Mouse (Mus musculus) neural tube, embryonic 14.5 days (tissue): Measurements from ENCODE around the gene Epsti1. TPM values are rescaled to one million over a fixed set of nuclear protein-coding genes. Genes with fewer than 3 reads are reported as not detected.
A peak's percentile ranks its signal among the peaks of the same experiment; 100 is the strongest.
"Not testable (repeated sequence)": the region's sequence is repeated elsewhere in the genome, so short reads cannot be mapped to it uniquely, and the experiment has no call there.

Experiments used
- ATAC-seq: fragments of 200-750 bp; cut with Nextera tagmentation; 2 replicates; pipeline ENCODE4 v1.8.0; 2017; ENCODE audit warnings: low read depth, mild to moderate bottlenecking, moderate TSS enrichment, moderate library complexity
- H3K27ac ChIP-seq: fragments of 300-500 bp; sonication (generic); 2 replicates; pipeline ENCODE4 v1.5.1; 2014; ENCODE audit warnings: low read depth, mild to moderate bottlenecking, control low read depth, low read length, moderate library complexity, mixed read lengths
- H3K27me3 ChIP-seq: fragments of 300-500 bp; sonication (generic); 2 replicates; pipeline ENCODE4 v1.6.1; 2014; ENCODE audit warnings: low read length; ENCODE audit not compliant: control insufficient read depth, insufficient read depth
- H3K36me3 ChIP-seq: fragments of 300-500 bp; sonication (generic); 2 replicates; pipeline ENCODE4 v1.6.1; 2014; ENCODE audit warnings: low read length, mixed read lengths; ENCODE audit not compliant: control insufficient read depth, insufficient read depth
- H3K4me1 ChIP-seq: fragments of 300-500 bp; sonication (generic); 2 replicates; pipeline ENCODE4 v1.6.1; 2014; ENCODE audit warnings: low read length; ENCODE audit not compliant: control insufficient read depth, insufficient read depth
- H3K4me2 ChIP-seq: fragments of 300-500 bp; sonication (generic); 2 replicates; pipeline ENCODE4 v1.6.1; 2014; ENCODE audit warnings: mild to moderate bottlenecking, low read depth, low read length, control low read depth
- H3K4me3 ChIP-seq: fragments of 300-500 bp; sonication (generic); 2 replicates; pipeline ENCODE4 v1.5.1; 2014; ENCODE audit warnings: low read depth, low read length, control low read depth, mixed read lengths
- H3K9ac ChIP-seq: fragments of 300-500 bp; sonication (generic); replicated peaks from 2 replicates; pipeline ENCODE4 v1.6.1; 2014; ENCODE audit warnings: low read depth, mild to moderate bottlenecking, control low read depth, low read length, mixed read lengths
- H3K9me3 ChIP-seq: fragments of 300-500 bp; sonication (generic); 2 replicates; pipeline ENCODE4 v1.6.1; 2016; ENCODE audit warnings: low read length; ENCODE audit not compliant: control insufficient read depth
- WGBS: fragments of 180-500 bp; shearing (Covaris S2); extraction: QIAGEN DNeasy Blood & Tissue Kit; methylation state at CpG from one replicate; pipeline ENCODE4 v1.1.7; 2014; 5-methylcytosine and 5-hydroxymethylcytosine counted together
- polyA plus RNA-seq: library from polyadenylated mRNA; unstranded; fragments of >200 nt; fragmentation: Nextera tagmentation; extraction: Ambion mirVana; gene quantifications from 2 replicates; pipeline ENCODE4 v1.2.1, GENCODE M21; 2014

Gene Epsti1
- polyA plus RNA-seq, 1 experiment from 2014 or later: 0.21 TPM

- peak within 1 kb of the TSS; percentile 61 for H3K4me3 ChIP-seq
- no peak within 1 kb of the TSS for H3K27ac ChIP-seq
- no peaks in the 10 kb centered on the region for H3K9me3 ChIP-seq
- H3K27me3 ChIP-seq: no peaks in the 10 kb centered on the region
- H3K9ac ChIP-seq: peak within 1 kb of the TSS; percentile 67
- 3% methylated on average over 44 of the region's 44 CpGs for WGBS
- ATAC-seq: peak; percentile 89
- H3K4me2 ChIP-seq: peak within 1 kb of the TSS; percentile 76
- H3K4me1 ChIP-seq: no peaks in the 10 kb centered on the region
- H3K36me3 ChIP-seq: no peaks in the 10 kb centered on the region
Observed at GRCm38 (mm10) chr14:77874304-77875241, 29.5 kb upstream of the Epsti1 start, which contains the start of gene Dnajc15. Dnajc15 (minus strand) TSS chr14:77875125.

- Histone ChIP-seq H3K4me3 (no peak overlapping the region), H3K27me3 (no peaks in the 10 kb centered on the region), H3K36me3 (no peaks in the 10 kb centered on the region), H3K9ac (no peak overlapping the region), H3K4me2 (no peak overlapping the region), H3K4me1 (no peaks in the 10 kb centered on the region), H3K9me3 (no peaks in the 10 kb centered on the region), H3K27ac (no peak overlapping the region)
- no peak for ATAC-seq
- WGBS: 66% methylated on average over 1 of the region's 1 CpGs
Observed at GRCm38 (mm10) chr14:77876199-77876598, 27.8 kb upstream of the Epsti1 start.

GRCm38 (mm10) chr14:77877876-77878275 is 26.2 kb upstream of the Epsti1 start:
- 57% methylated on average over 2 of the region's 2 CpGs for WGBS
- H3K27me3 ChIP-seq, H3K4me3 ChIP-seq, H3K9me3 ChIP-seq, ATAC-seq, H3K4me1 ChIP-seq, H3K4me2 ChIP-seq, H3K36me3 ChIP-seq, H3K27ac ChIP-seq, H3K9ac ChIP-seq: not testable (repeated sequence)

GRCm38 (mm10) chr14:77881998-77882397 is 22.0 kb upstream of the Epsti1 start:
- no peaks in the 10 kb centered on the region for H3K36me3 ChIP-seq
- H3K4me3 ChIP-seq: no peak overlapping the region
- H3K27me3 ChIP-seq: no peaks in the 10 kb centered on the region
- H3K4me1 ChIP-seq: no peaks in the 10 kb centered on the region
- H3K9ac ChIP-seq: no peak overlapping the region
- H3K4me2 ChIP-seq: no peak overlapping the region
- H3K27ac ChIP-seq: no peak overlapping the region
- no peaks in the 10 kb centered on the region for H3K9me3 ChIP-seq
- WGBS: 83% methylated on average over 1 of the region's 1 CpGs
- no peak for ATAC-seq

- Histone ChIP-seq H3K36me3 (no peaks in the 10 kb centered on the region), H3K9me3 (no peaks in the 10 kb centered on the region), H3K9ac (no peak overlapping the region), H3K4me1 (no peaks in the 10 kb centered on the region), H3K27me3 (no peaks in the 10 kb centered on the region), H3K4me2 (no peak overlapping the region), H3K27ac (no peak overlapping the region), H3K4me3 (no peak overlapping the region)
- ATAC-seq: no peak
- WGBS: 63% methylated on average over 6 of the region's 6 CpGs
Observed at GRCm38 (mm10) chr14:77882669-77883068, 21.4 kb upstream of the Epsti1 start.

GRCm38 (mm10) chr14:77886376-77886775 is 17.7 kb upstream of the Epsti1 start:
- no peak overlapping the region for H3K9ac ChIP-seq
- no peak for ATAC-seq
- H3K27me3 ChIP-seq: no peaks in the 10 kb centered on the region
- no peaks in the 10 kb centered on the region for H3K9me3 ChIP-seq
- H3K4me2 ChIP-seq: no peak overlapping the region
- 70% methylated on average over 3 of the region's 3 CpGs for WGBS
- no peak overlapping the region for H3K27ac ChIP-seq
- H3K4me1 ChIP-seq: no peaks in the 10 kb centered on the region
- H3K36me3 ChIP-seq: no peaks in the 10 kb centered on the region
- H3K4me3 ChIP-seq: no peak overlapping the region

GRCm38 (mm10) chr14:77886941-77887340 is 17.1 kb upstream of the Epsti1 start:
- ATAC-seq: no peak
- no peak overlapping the region for H3K27ac ChIP-seq
- no peak overlapping the region for H3K4me3 ChIP-seq
- WGBS: 87% methylated on average over 4 of the region's 4 CpGs
- H3K4me1 ChIP-seq: no peaks in the 10 kb centered on the region
- H3K27me3 ChIP-seq: no peaks in the 10 kb centered on the region
- no peak overlapping the region for H3K9ac ChIP-seq
- no peaks in the 10 kb centered on the region for H3K9me3 ChIP-seq
- H3K4me2 ChIP-seq: no peak overlapping the region
- no peaks in the 10 kb centered on the region for H3K36me3 ChIP-seq

GRCm38 (mm10) chr14:77889911-77890310 is 14.1 kb upstream of the Epsti1 start:
- Histone ChIP-seq H3K36me3 (no peaks in the 10 kb centered on the region), H3K4me3 (no peak overlapping the region), H3K9me3 (no peaks in the 10 kb centered on the region), H3K27me3 (no peaks in the 10 kb centered on the region), H3K27ac (no peak overlapping the region), H3K4me1 (no peaks in the 10 kb centered on the region), H3K9ac (no peak overlapping the region), H3K4me2 (no peak overlapping the region)
- WGBS: 89% methylated on average over 7 of the region's 7 CpGs
- ATAC-seq: no peak

- ATAC-seq: no peak
- Histone ChIP-seq H3K9ac (no peak overlapping the region), H3K4me2 (no peak overlapping the region), H3K4me1 (no peaks in the 10 kb centered on the region), H3K4me3 (no peak overlapping the region), H3K27ac (no peak overlapping the region), H3K36me3 (no peaks in the 10 kb centered on the region), H3K9me3 (no peaks in the 10 kb centered on the region), H3K27me3 (no peaks in the 10 kb centered on the region)
- 83% methylated on average over 3 of the region's 3 CpGs for WGBS
Observed at GRCm38 (mm10) chr14:77895951-77896350, 8.1 kb upstream of the Epsti1 start.
